Mouse (Mus musculus) liver, adult 2 months (tissue): ENCODE data around the gene Snx14. TPM values are rescaled to one million over a fixed set of nuclear protein-coding genes. Genes with fewer than 3 reads are reported as not detected.
A peak's percentile ranks its signal among the peaks of the same experiment; 100 is the strongest.

Experiments used
- DNase-seq: peaks from one replicate; pipeline ENCODE4 v3.0.0-alpha.2; 2011; ENCODE audit warnings: low read depth, low spot score; ENCODE audit errors: extremely low read depth
- H3K27ac ChIP-seq: fragments of 200-500 bp; replicated peaks from 2 replicates; pipeline ENCODE4 v1.5.1; 2012; ENCODE audit warnings: low read depth, mild to moderate bottlenecking, control low read depth, inconsistent platforms, low read length; ENCODE audit not compliant: insufficient read depth
- H3K27me3 ChIP-seq: fragments of 200-500 bp; 2 replicates; pipeline ENCODE4 v1.6.1; 2012; ENCODE audit warnings: mild to moderate bottlenecking, moderate library complexity, low read length, inconsistent platforms; ENCODE audit not compliant: control insufficient read depth, insufficient read depth
- H3K36me3 ChIP-seq: fragments of 200-500 bp; 2 replicates; pipeline ENCODE4 v1.6.1; 2012; ENCODE audit warnings: low read length, inconsistent platforms; ENCODE audit not compliant: control insufficient read depth, insufficient read depth
- H3K4me1 ChIP-seq: fragments of 200-500 bp; 2 replicates; pipeline ENCODE4 v1.6.1; 2011; ENCODE audit warnings: low read length; ENCODE audit not compliant: control insufficient read depth, insufficient read depth
- H3K4me3 ChIP-seq: fragments of 200-500 bp; 2 replicates; pipeline ENCODE4 v1.5.1; 2011; ENCODE audit warnings: low read depth, mild to moderate bottlenecking, control low read depth, low read length, moderate library complexity; ENCODE audit not compliant: insufficient read depth
- H3K79me2 ChIP-seq: fragments of 200-500 bp; 2 replicates; pipeline ENCODE4 v1.6.1; 2012; ENCODE audit warnings: inconsistent platforms, mild to moderate bottlenecking, low read length, moderate library complexity; ENCODE audit not compliant: control insufficient read depth, insufficient read depth
- H3K9ac ChIP-seq: fragments of 200-500 bp; 2 replicates; pipeline ENCODE4 v1.6.1; 2012; ENCODE audit warnings: low read depth, mild to moderate bottlenecking, control low read depth, inconsistent platforms, low read length
- CTCF ChIP-seq: fragments of 200-500 bp; IDR thresholded peaks from 2 replicates; pipeline ENCODE4 v1.5.1; 2011; ENCODE audit warnings: low read depth, low read length, control low read depth
- POLR2A ChIP-seq: fragments of 200-500 bp; IDR thresholded peaks from 2 replicates; pipeline ENCODE4 v1.6.1; 2011; ENCODE audit warnings: low read length, control low read depth; ENCODE audit not compliant: insufficient read depth; ENCODE audit errors: extremely low read depth
- WGBS: fragments of 180-500 bp; shearing (Covaris S2); methylation state at CpG from one replicate; pipeline ENCODE4 v1.1.7; 2018; 5-methylcytosine and 5-hydroxymethylcytosine counted together
- polyA plus RNA-seq: library from polyadenylated mRNA; depleted of rRNA; stranded (reverse); fragments of >200 nt; gene quantifications from 2 replicates; pipeline ENCODE4 v1.2.3, GENCODE M21; 2012
- total RNA-seq: library from RNA; depleted of rRNA; stranded (reverse); fragments of >200 nt; gene quantifications from 2 replicates; pipeline ENCODE4 v1.2.3, GENCODE M21; 2014

Snx14 gene
- total and polyA plus RNA-seq, 2 experiments, result 9.0 to 23.6 TPM

DNA sequence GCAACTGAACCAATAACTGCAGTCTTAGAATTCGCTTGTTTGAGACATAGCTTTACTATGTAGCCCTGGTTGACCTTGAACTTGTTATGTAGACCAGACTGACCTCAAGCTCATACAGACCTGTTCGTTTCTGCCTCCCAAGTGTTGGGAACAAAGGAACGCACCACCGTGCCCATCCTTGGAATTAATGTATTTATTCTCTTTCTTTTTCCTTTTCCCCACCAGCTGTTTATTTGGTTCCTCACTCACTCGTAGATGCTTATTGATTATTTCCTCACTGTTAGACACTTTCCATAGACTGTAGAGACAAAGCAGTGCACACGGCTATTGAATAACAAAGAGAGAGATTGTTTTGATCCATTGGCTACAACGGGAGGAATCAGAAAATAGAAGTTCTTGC, 96.5 kb downstream of the Snx14 start:
- H3K79me2 ChIP-seq, result no peaks in the 10 kb centered on the region
- 74% methylated on average over 7 of the region's 7 CpGs for WGBS
- no peak for TF ChIP-seq POLR2A
- no peak overlapping the region for H3K27ac ChIP-seq
- peaks cover 2% of the 10 kb centered on the region; the same call in 1 of the 2 replicates for H3K4me1 ChIP-seq
- H3K9ac ChIP-seq, result no peak overlapping the region
- no peak overlapping the region for H3K4me3 ChIP-seq
- no peak for DNase-seq
- peaks cover 6% of the 10 kb centered on the region for H3K27me3 ChIP-seq
- H3K36me3 ChIP-seq, result no peaks in the 10 kb centered on the region

DNA sequence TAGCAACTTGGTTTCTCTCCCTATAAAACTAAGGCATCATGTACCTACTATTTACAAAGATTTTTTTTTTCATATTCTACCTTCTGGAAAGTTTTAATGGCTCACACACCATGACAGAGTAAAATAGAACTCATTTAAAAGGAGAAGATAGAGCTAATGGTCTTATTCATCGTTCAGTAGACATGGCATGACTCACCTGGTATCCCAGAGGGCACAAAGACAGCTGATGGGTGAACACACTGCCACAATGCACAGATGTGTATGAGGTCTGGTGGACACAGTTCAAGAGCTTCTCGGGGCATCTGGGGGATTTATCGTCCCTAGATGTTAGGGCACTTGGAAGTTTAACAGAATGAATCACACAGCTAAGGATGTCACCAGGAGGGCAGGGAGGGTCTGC, 97.9 kb downstream of the Snx14 start:
- TF ChIP-seq POLR2A (no peak), CTCF (no peak)
- Histone ChIP-seq H3K27me3 (peaks cover 6% of the 10 kb centered on the region), H3K4me3 (no peak overlapping the region), H3K4me1 (peaks cover 2% of the 10 kb centered on the region; the same call in 1 of the 2 replicates), H3K9ac (no peak overlapping the region), H3K36me3 (no peaks in the 10 kb centered on the region), H3K79me2 (no peaks in the 10 kb centered on the region), H3K27ac (no peak overlapping the region)
- no peak for DNase-seq
- 92% methylated on average over 3 of the region's 3 CpGs for WGBS

DNA sequence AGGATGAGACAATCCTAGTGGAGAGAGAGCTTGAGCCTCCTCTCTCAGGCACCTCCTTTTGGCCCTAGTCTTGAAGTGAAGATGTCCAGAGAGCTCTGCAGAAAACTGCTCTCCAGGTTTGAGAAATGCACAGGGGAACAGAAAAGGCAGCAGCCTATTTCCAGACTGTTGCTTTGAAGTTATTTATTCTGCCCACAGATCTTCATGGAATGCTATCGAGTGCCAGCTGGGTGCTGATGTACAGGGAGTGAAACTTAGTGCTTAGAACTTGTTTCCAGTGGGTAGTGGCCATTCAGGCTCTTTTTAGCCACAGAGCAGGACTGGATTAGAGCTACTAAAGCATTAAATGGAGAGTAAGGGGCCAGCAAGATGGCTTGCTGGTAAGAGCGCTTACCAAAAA, 102.9 kb downstream of the Snx14 start:
- no peaks in the 10 kb centered on the region for H3K4me1 ChIP-seq
- TF ChIP-seq CTCF (no peak), POLR2A (no peak)
- H3K4me3 ChIP-seq, result no peak overlapping the region
- no peak for DNase-seq
- 0 out of 2 replicates have a peak, but pooled peaks cover 4% of the 10 kb centered on the region for H3K79me2 ChIP-seq
- H3K9ac ChIP-seq, result no peak overlapping the region
- no peaks in the 10 kb centered on the region for H3K36me3 ChIP-seq
- H3K27me3 ChIP-seq, result peaks cover 2% of the 10 kb centered on the region
- 90% methylated on average over 2 of the region's 2 CpGs for WGBS
- H3K27ac ChIP-seq, result no peak overlapping the region

DNA sequence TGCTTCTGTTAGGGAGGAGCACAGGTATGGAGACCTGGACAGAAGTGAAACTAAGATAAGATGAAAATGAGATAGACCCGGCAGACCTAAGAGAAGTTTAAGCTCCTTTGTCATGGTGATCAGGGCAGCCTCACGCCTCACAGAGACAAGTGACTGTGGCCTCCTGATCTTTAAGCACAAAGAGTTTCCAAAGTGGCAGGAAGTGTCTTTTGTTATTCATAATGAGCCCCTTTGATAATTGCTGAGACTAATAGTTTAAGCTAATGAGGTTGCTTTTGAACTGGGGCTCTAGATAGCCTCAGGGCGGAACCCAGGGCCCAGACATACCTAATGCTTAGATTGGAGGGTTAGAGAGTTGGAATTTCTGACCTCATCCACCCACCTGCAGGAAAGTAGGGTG, 106.3 kb downstream of the Snx14 start:
- 75% methylated on average over 3 of the region's 3 CpGs for WGBS
- Histone ChIP-seq H3K4me1 (peaks cover 14% of the 10 kb centered on the region), H3K79me2 (0 out of 2 replicates have a peak, but pooled peaks cover 4% of the 10 kb centered on the region), H3K9ac (no peak overlapping the region), H3K36me3 (no peaks in the 10 kb centered on the region), H3K27ac (no peak overlapping the region), H3K4me3 (no peak overlapping the region), H3K27me3 (no peaks in the 10 kb centered on the region)
- no peak for DNase-seq
- TF ChIP-seq POLR2A (no peak), CTCF (no peak)

DNA sequence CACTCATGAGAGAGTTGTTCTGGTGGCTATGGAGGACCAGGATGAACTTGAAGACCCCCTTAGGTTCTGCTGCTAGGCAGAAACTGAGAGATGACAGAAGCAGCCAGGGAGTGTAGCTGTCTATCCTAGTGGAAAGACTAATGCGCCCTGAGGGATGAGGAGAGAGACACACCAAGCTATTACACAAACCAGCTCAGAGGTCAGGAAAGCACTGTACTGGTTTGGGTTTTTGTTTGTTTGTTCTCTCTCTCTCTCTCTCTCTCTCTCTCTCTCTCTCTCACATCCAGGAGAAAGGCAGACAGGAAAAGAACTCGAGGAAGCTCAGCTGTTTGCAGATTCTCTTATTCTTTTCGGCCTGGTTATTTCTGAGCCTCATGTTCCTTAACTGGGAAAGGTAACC, 108.4 kb downstream of the Snx14 start:
- Histone ChIP-seq H3K27ac (no peak overlapping the region), H3K36me3 (no peaks in the 10 kb centered on the region), H3K27me3 (no peaks in the 10 kb centered on the region), H3K9ac (no peak overlapping the region), H3K4me3 (no peak overlapping the region), H3K79me2 (0 out of 2 replicates have a peak, but pooled peaks cover 4% of the 10 kb centered on the region), H3K4me1 (peaks cover 20% of the 10 kb centered on the region)
- DNase-seq, result peak; percentile 74
- WGBS, result 20% methylated on average over 3 of the region's 3 CpGs
- TF ChIP-seq POLR2A, result no peak
- TF ChIP-seq CTCF, result no peak

DNA sequence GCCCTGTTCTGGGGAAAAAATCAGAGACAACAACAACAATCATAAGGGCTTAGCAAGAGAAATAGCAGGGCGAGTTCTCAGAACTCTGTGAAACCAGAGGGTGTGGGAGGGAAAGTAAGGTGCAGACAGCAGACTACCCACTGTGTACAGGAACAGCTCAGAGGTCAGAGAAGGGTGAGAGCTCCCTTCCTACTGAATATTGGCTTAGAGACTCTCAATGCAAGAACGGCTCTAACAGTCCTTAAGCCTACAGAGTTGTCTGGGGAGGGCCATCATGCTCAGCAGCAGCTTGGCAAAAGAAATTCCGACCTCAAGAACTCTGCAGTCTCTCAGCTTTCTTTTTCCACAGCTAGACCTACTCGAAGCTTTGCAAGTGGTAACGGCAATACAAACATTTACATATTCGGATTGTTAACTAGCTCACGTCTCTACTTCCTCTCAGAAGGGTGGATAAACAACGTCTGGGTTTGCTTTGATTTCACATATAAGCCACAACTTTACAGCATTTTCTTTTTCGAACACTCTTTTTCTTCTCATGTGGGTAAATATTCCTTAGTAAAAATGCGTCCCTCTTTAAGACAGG, 109.5 kb downstream of the Snx14 start:
- Histone ChIP-seq H3K4me3 (no peak overlapping the region), H3K9ac (no peak overlapping the region), H3K4me1 (peaks cover 20% of the 10 kb centered on the region), H3K27ac (peak overlapping the region; percentile 45; the same call in 1 of the 2 replicates), H3K79me2 (0 out of 2 replicates have a peak, but pooled peaks cover 4% of the 10 kb centered on the region), H3K27me3 (no peaks in the 10 kb centered on the region), H3K36me3 (no peaks in the 10 kb centered on the region)
- WGBS, result 17% methylated on average over 10 of the region's 10 CpGs
- peak; percentile 32 for DNase-seq
- no peak for TF ChIP-seq CTCF
- TF ChIP-seq POLR2A, result no peak
